Mouse (Mus musculus) heart, embryonic 10.5 days (tissue): Measurements from ENCODE around the gene Insl3. TPM values are rescaled to one million over a fixed set of nuclear protein-coding genes. Genes with fewer than 3 reads are reported as not detected.
A peak's percentile ranks its signal among the peaks of the same experiment; 100 is the strongest.
"Not testable (repeated sequence)": the region's sequence is repeated elsewhere in the genome, so short reads cannot be mapped to it uniquely, and the experiment has no call there.

ENCODE experiments used
- DNase-seq: peaks from one replicate; pipeline ENCODE4 v3.0.0-alpha.2; 2017; ENCODE audit warnings: low spot score
- H3K27ac ChIP-seq: fragments of 300-500 bp; sonication (generic); 2 replicates; pipeline ENCODE4 v1.5.1; 2016; ENCODE audit warnings: mild to moderate bottlenecking
- H3K27me3 ChIP-seq: fragments of 300-500 bp; sonication (generic); 2 replicates; pipeline ENCODE4 v1.6.1; 2016; ENCODE audit warnings: mild to moderate bottlenecking; ENCODE audit not compliant: poor library complexity, insufficient read depth, severe bottlenecking
- H3K36me3 ChIP-seq: fragments of 300-500 bp; sonication (generic); 2 replicates; pipeline ENCODE4 v1.6.1; 2016; ENCODE audit warnings: mild to moderate bottlenecking, moderate library complexity
- H3K4me1 ChIP-seq: fragments of 300-500 bp; sonication (generic); 2 replicates; pipeline ENCODE4 v1.6.1; 2016; ENCODE audit warnings: mild to moderate bottlenecking
- H3K4me3 ChIP-seq: fragments of 300-500 bp; sonication (generic); 2 replicates; pipeline ENCODE4 v1.5.1; 2016; ENCODE audit warnings: mild to moderate bottlenecking, moderate library complexity
- H3K9me3 ChIP-seq: fragments of 300-500 bp; sonication (generic); 2 replicates; pipeline ENCODE4 v1.6.1; 2016; ENCODE audit warnings: mild to moderate bottlenecking, moderate library complexity
- WGBS: fragments of 180-500 bp; shearing (Covaris S2); methylation state at CpG from one replicate; pipeline ENCODE4 v1.1.7; 2016; 5-methylcytosine and 5-hydroxymethylcytosine counted together
- polyA plus RNA-seq: library from polyadenylated mRNA; unstranded; fragments of >200 nt; fragmentation: Nextera tagmentation; extraction: Ambion mirVana; gene quantifications from 2 replicates; pipeline ENCODE4 v1.2.1, GENCODE M21; 2016

Insl3 gene
- polyA plus RNA-seq, 1 experiment from 2014 or later, result 0.99 TPM

- Histone ChIP-seq H3K36me3 (no peaks in the 10 kb centered on the region), H3K9me3 (no peaks in the 10 kb centered on the region), H3K4me1 (peaks cover 7% of the 10 kb centered on the region; the same call in 1 of the 2 replicates), H3K27me3 (peaks cover 98% of the 10 kb centered on the region), H3K27ac (no peak overlapping the region), H3K4me3 (no peak overlapping the region)
- 55% methylated on average over 14 of the region's 14 CpGs for WGBS
- DNase-seq, result no peak
Measured at GRCm38 (mm10) chr8:71723047-71723551, 34.1 kb downstream of the Insl3 start.

GRCm38 (mm10) chr8:71724389-71724788, 35.4 kb downstream of the Insl3 start:
- H3K9me3 ChIP-seq, result no peaks in the 10 kb centered on the region
- WGBS, result 68% methylated on average over 4 of the region's 4 CpGs
- H3K4me1 ChIP-seq, result peaks cover 19% of the 10 kb centered on the region
- H3K4me3 ChIP-seq, result no peak overlapping the region
- no peaks in the 10 kb centered on the region for H3K36me3 ChIP-seq
- DNase-seq, result no peak
- H3K27ac ChIP-seq, result no peak overlapping the region
- H3K27me3 ChIP-seq, result peaks cover 99% of the 10 kb centered on the region

- WGBS, result 2% methylated on average over 54 of the region's 54 CpGs
- Histone ChIP-seq H3K36me3 (no peaks in the 10 kb centered on the region), H3K27me3 (peaks cover 95% of the 10 kb centered on the region), H3K4me1 (peaks cover 20% of the 10 kb centered on the region), H3K27ac (0 out of 2 replicates have a peak within 1 kb of the TSS, but pooled peaks have one; percentile 23), H3K4me3 (peak within 1 kb of the TSS; percentile 69), H3K9me3 (no peaks in the 10 kb centered on the region)
- DNase-seq, result peak; percentile 87
Measured at GRCm38 (mm10) chr8:71725122-71725924, 36.3 kb downstream of the Insl3 start, which contains the start of gene Fcho1. Gene Fcho1, minus strand, starts transcription at chr8:71725716.

- WGBS, result 6% methylated on average over 21 of the region's 21 CpGs
- peaks cover 76% of the 10 kb centered on the region for H3K27me3 ChIP-seq
- no peak for DNase-seq
Measured at GRCm38 (mm10) chr8:71728240-71728785, 39.3 kb downstream of the Insl3 start.

GRCm38 (mm10) chr8:71728826-71729620, 40.0 kb downstream of the Insl3 start:
- Histone ChIP-seq H3K9me3 (no peaks in the 10 kb centered on the region), H3K27ac (no peak overlapping the region; the same call in 1 of the 2 replicates), H3K4me3 (peak overlapping the region; percentile 53), H3K27me3 (peaks cover 68% of the 10 kb centered on the region), H3K36me3 (no peaks in the 10 kb centered on the region), H3K4me1 (peaks cover 20% of the 10 kb centered on the region)
- DNase-seq, result no peak
- WGBS, result 6% methylated on average over 16 of the region's 16 CpGs

More at GRCm38 (mm10) chr8:71728240-71728785, 39.3 kb downstream of the Insl3 start:
- H3K36me3 ChIP-seq, result no peaks in the 10 kb centered on the region
- no peaks in the 10 kb centered on the region for H3K9me3 ChIP-seq
- peaks cover 20% of the 10 kb centered on the region for H3K4me1 ChIP-seq
- H3K4me3 ChIP-seq, result peak overlapping the region; percentile 53
- H3K27ac ChIP-seq, result no peak overlapping the region; the same call in 1 of the 2 replicates

GRCm38 (mm10) chr8:71731652-71732230, 42.7 kb downstream of the Insl3 start:
- Histone ChIP-seq H3K4me1 (peaks cover 14% of the 10 kb centered on the region), H3K36me3 (no peaks in the 10 kb centered on the region), H3K27ac (no peak overlapping the region), H3K9me3 (no peaks in the 10 kb centered on the region), H3K4me3 (no peak overlapping the region), H3K27me3 (peaks cover 41% of the 10 kb centered on the region)
- WGBS, result 52% methylated on average over 3 of the region's 3 CpGs
- DNase-seq, result no peak

- not testable (repeated sequence) for H3K27me3 ChIP-seq, DNase-seq, H3K27ac ChIP-seq, H3K4me3 ChIP-seq, H3K9me3 ChIP-seq, H3K4me1 ChIP-seq, H3K36me3 ChIP-seq
Measured at GRCm38 (mm10) chr8:71738316-71738715, 49.3 kb downstream of the Insl3 start.

Other genes with a start within 250 kb of the Insl3 start
- gene Abhd8, start 225.6 kb upstream of the Insl3 start, polyA plus RNA-seq, result 34.5 and 41.5 TPM in 2 replicates
- 172 and 181 TPM in 2 replicates for gene Mrpl34, start 224.3 kb upstream of the Insl3 start, polyA plus RNA-seq
- gene Dda1, start 220.0 kb upstream of the Insl3 start, polyA plus RNA-seq, result 107 and 128 TPM in 2 replicates
- gene Ano8, start 203.3 kb upstream of the Insl3 start, polyA plus RNA-seq, result 0.73 and 2.7 TPM in 2 replicates
- 13.2 and 14.7 TPM in 2 replicates for gene Gtpbp3, start 201.1 kb upstream of the Insl3 start, polyA plus RNA-seq
- 174 and 198 TPM in 2 replicates for gene Plvap, start 177.5 kb upstream of the Insl3 start, polyA plus RNA-seq
- gene Ccdc194, start 163.5 kb upstream of the Insl3 start, polyA plus RNA-seq, result 0.99 and 1.3 TPM in 2 replicates
- 16.8 and 20.7 TPM in 2 replicates for gene Bst2, start 151.8 kb upstream of the Insl3 start, polyA plus RNA-seq
- 71.9 and 75.6 TPM in 2 replicates for gene Mvb12a, start 146.3 kb upstream of the Insl3 start, polyA plus RNA-seq
- gene Tmem221, start 130.3 kb upstream of the Insl3 start, polyA plus RNA-seq, result 0.37 and 0.97 TPM in 2 replicates
- gene Nxnl1, start 122.6 kb upstream of the Insl3 start, polyA plus RNA-seq, result not detected in 2 replicates
- gene Slc27a1, start 120.3 kb upstream of the Insl3 start, polyA plus RNA-seq, result 19.0 and 19.4 TPM in 2 replicates
- 195 and 228 TPM in 2 replicates for gene Pgls, start 97.0 kb upstream of the Insl3 start, polyA plus RNA-seq
- 1.6 and 3.6 TPM in 2 replicates for gene Fam129c, start 91.6 kb upstream of the Insl3 start, polyA plus RNA-seq
- 54.4 and 60.5 TPM in 2 replicates for gene Colgalt1, start 78.2 kb upstream of the Insl3 start, polyA plus RNA-seq
- gene Unc13a, start 17.5 kb upstream of the Insl3 start, polyA plus RNA-seq, result 0.31 and 0.48 TPM in 2 replicates
- 6.7 and 9.7 TPM in 2 replicates for gene Jak3, start 12.9 kb upstream of the Insl3 start, polyA plus RNA-seq
- gene B3gnt3, start 12.6 kb downstream of the Insl3 start, polyA plus RNA-seq, result 1.6 and 2.9 TPM in 2 replicates
- 2.0 and 3.1 TPM in 2 replicates for gene Fcho1, start 36.5 kb downstream of the Insl3 start, polyA plus RNA-seq
- gene Zfp709, start 192.8 kb downstream of the Insl3 start, polyA plus RNA-seq, result 5.1 and 5.2 TPM in 2 replicates
- gene Zfp882, start 219.4 kb downstream of the Insl3 start, polyA plus RNA-seq, result 2.5 and 3.6 TPM in 2 replicates
- 29.4 and 31.3 TPM in 2 replicates for gene Zfp617, start 219.4 kb downstream of the Insl3 start, polyA plus RNA-seq